Mouse (Mus musculus): ENCODE data around the gene Dapl1. TPM values are rescaled to one million over a fixed set of nuclear protein-coding genes. Genes with fewer than 3 reads are reported as not detected.

Gene Dapl1
- total and polyA plus RNA-seq, 2 experiments from 2014 or later, result 5.2 TPM; not detected in 1

GRCm38 (mm10) chr2:59467976-59468375 is 16.5 kb upstream of the Dapl1 start:
- H3K4me2 ChIP-seq (ENCODE audit: low read depth, low read length, poor library complexity, severe bottlenecking), result no peak overlapping the region
- no peaks in the 10 kb centered on the region for H3K36me3 ChIP-seq (ENCODE audit: insufficient read depth, low read length)
- no peaks in the 10 kb centered on the region for H3K4me1 ChIP-seq (ENCODE audit: insufficient read depth, low read length)
- H3K9me3 ChIP-seq (ENCODE audit: low read length), result no peaks in the 10 kb centered on the region
- no peak for TF ChIP-seq CTCF (IDR thresholded peaks at IDR 0.05)
- no peak overlapping the region for H3K4me3 ChIP-seq (ENCODE audit: low read depth, low read length)
- H3K9ac ChIP-seq (replicated peaks; ENCODE audit: low read length, poor library complexity, severe bottlenecking), result no peak overlapping the region
- WGBS, result 92% methylated on average over 6 of the region's 6 CpGs
- no peaks in the 10 kb centered on the region for H3K27me3 ChIP-seq (ENCODE audit: insufficient read depth, low read length)
- no peak overlapping the region for H3K27ac ChIP-seq (ENCODE audit: low read depth, low read length)
- ATAC-seq (ENCODE audit: low FRiP score) (no peak), DNase-seq (ENCODE audit: low spot score) (no peak)

- Histone ChIP-seq H3K9ac (replicated peaks; ENCODE audit: low read length, poor library complexity, severe bottlenecking) (no peak overlapping the region), H3K27ac (ENCODE audit: low read depth, low read length) (no peak overlapping the region), H3K9me3 (ENCODE audit: low read length) (no peaks in the 10 kb centered on the region), H3K4me3 (ENCODE audit: low read depth, low read length) (no peak overlapping the region), H3K4me2 (ENCODE audit: low read depth, low read length, poor library complexity, severe bottlenecking) (no peak overlapping the region), H3K36me3 (ENCODE audit: insufficient read depth, low read length) (no peaks in the 10 kb centered on the region), H3K27me3 (ENCODE audit: insufficient read depth, low read length) (no peaks in the 10 kb centered on the region), H3K4me1 (ENCODE audit: insufficient read depth, low read length) (no peaks in the 10 kb centered on the region)
- no peak for DNase-seq (ENCODE audit: low spot score)
- no peak for TF ChIP-seq CTCF (IDR thresholded peaks at IDR 0.05)
- WGBS, result 52% methylated on average over 8 of the region's 8 CpGs
- no peak for ATAC-seq (ENCODE audit: low FRiP score)
Measured at GRCm38 (mm10) chr2:59469590-59470245, 14.7 kb upstream of the Dapl1 start.

GRCm38 (mm10) chr2:59470326-59471031 is 14.0 kb upstream of the Dapl1 start:
- 59% methylated on average over 11 of the region's 11 CpGs for WGBS
- no peak overlapping the region for H3K4me3 ChIP-seq (ENCODE audit: low read depth, low read length)
- H3K9ac ChIP-seq (replicated peaks; ENCODE audit: low read length, poor library complexity, severe bottlenecking), result no peak overlapping the region
- H3K9me3 ChIP-seq (ENCODE audit: low read length), result no peaks in the 10 kb centered on the region
- H3K27me3 ChIP-seq (ENCODE audit: insufficient read depth, low read length), result no peaks in the 10 kb centered on the region
- DNase-seq (ENCODE audit: low spot score) (no peak), ATAC-seq (ENCODE audit: low FRiP score) (no peak)
- no peaks in the 10 kb centered on the region for H3K4me1 ChIP-seq (ENCODE audit: insufficient read depth, low read length)
- H3K27ac ChIP-seq (ENCODE audit: low read depth, low read length), result peak overlapping the region; percentile 3; the same call in 1 of the 2 replicates
- TF ChIP-seq CTCF (IDR thresholded peaks at IDR 0.05), result no peak
- no peak overlapping the region for H3K4me2 ChIP-seq (ENCODE audit: low read depth, low read length, poor library complexity, severe bottlenecking)
- no peaks in the 10 kb centered on the region for H3K36me3 ChIP-seq (ENCODE audit: insufficient read depth, low read length)

- Histone ChIP-seq H3K4me3 (ENCODE audit: low read depth, low read length) (no peak overlapping the region), H3K27ac (ENCODE audit: low read depth, low read length) (peak overlapping the region; percentile 3; the same call in 1 of the 2 replicates), H3K36me3 (ENCODE audit: insufficient read depth, low read length) (no peaks in the 10 kb centered on the region), H3K9me3 (ENCODE audit: low read length) (no peaks in the 10 kb centered on the region), H3K4me1 (ENCODE audit: insufficient read depth, low read length) (no peaks in the 10 kb centered on the region), H3K27me3 (ENCODE audit: insufficient read depth, low read length) (no peaks in the 10 kb centered on the region), H3K9ac (replicated peaks; ENCODE audit: low read length, poor library complexity, severe bottlenecking) (no peak overlapping the region), H3K4me2 (ENCODE audit: low read depth, low read length, poor library complexity, severe bottlenecking) (no peak overlapping the region)
- no peak for ATAC-seq (ENCODE audit: low FRiP score)
- WGBS, result 48% methylated on average over 15 of the region's 15 CpGs
- TF ChIP-seq CTCF (IDR thresholded peaks at IDR 0.05), result no peak
- no peak for DNase-seq (ENCODE audit: low spot score)
Measured at GRCm38 (mm10) chr2:59471051-59471948, 13.2 kb upstream of the Dapl1 start.

- H3K36me3 ChIP-seq (ENCODE audit: insufficient read depth, low read length), result no peaks in the 10 kb centered on the region
- no peak for TF ChIP-seq CTCF (IDR thresholded peaks at IDR 0.05)
- 86% methylated on average over 4 of the region's 4 CpGs for WGBS
Measured at GRCm38 (mm10) chr2:59474336-59474735, 10.1 kb upstream of the Dapl1 start.

More at GRCm38 (mm10) chr2:59474336-59474735, 10.1 kb upstream of the Dapl1 start:
- DNase-seq (ENCODE audit: low spot score), result no peak
- Histone ChIP-seq H3K4me1 (ENCODE audit: insufficient read depth, low read length) (no peaks in the 10 kb centered on the region), H3K4me3 (ENCODE audit: low read depth, low read length) (no peak overlapping the region), H3K9ac (replicated peaks; ENCODE audit: low read length, poor library complexity, severe bottlenecking) (no peak overlapping the region), H3K27ac (ENCODE audit: low read depth, low read length) (no peak overlapping the region), H3K27me3 (ENCODE audit: insufficient read depth, low read length) (no peaks in the 10 kb centered on the region), H3K9me3 (ENCODE audit: low read length) (no peaks in the 10 kb centered on the region), H3K4me2 (ENCODE audit: low read depth, low read length, poor library complexity, severe bottlenecking) (no peak overlapping the region)
- ATAC-seq (ENCODE audit: low FRiP score), result no peak
